Mouse (Mus musculus) left cerebral cortex, postnatal 36 days (tissue): ENCODE measurements around the gene Unc5cl. TPM values are rescaled to one million over a fixed set of nuclear protein-coding genes. Genes with fewer than 3 reads are reported as not detected.
A peak's percentile ranks its signal among the peaks of the same experiment; 100 is the strongest.
"Not testable (repeated sequence)": the region's sequence is repeated elsewhere in the genome, so short reads cannot be mapped to it uniquely, and the experiment has no call there.

ENCODE experiments used
- DNase-seq, 2 experiments: peaks; one replicate each; pipeline ENCODE4 v3.0.0; 2021 to 2022; ENCODE audit warnings: low spot score in 2 of 2, mixed read lengths in 1 of 2
- intact Hi-C: fragments of 180-260 bp; cut with DNase I; formaldehyde crosslinking; loops from one replicate; pipeline ENCODE4 v1.15.1; 2025
- total RNA-seq, 2 experiments: library from RNA; stranded (reverse); gene quantifications; 2 replicates each; pipeline ENCODE4 v1.2.3; 2021

The Unc5cl gene
- total RNA-seq, 2 experiments from 2014 or later: 0.34 to 0.59 TPM

GRCm38 (mm10) chr17:48457971-48458653 lies 3.4 kb downstream of the Unc5cl start:
- intact Hi-C loops: no loop called here
- no peak for DNase-seq

GRCm38 (mm10) chr17:48462096-48462495 lies 7.4 kb downstream of the Unc5cl start:
- no peak for DNase-seq
- intact Hi-C loops: loop anchor here (10.0 kb wide), 1 partner anchor 723 kb away; no protein-coding TSS in a partner anchor

GRCm38 (mm10) chr17:48463391-48463790 lies 8.7 kb downstream of the Unc5cl start:
- DNase-seq: no peak
- intact Hi-C loops: loop anchor here (10.0 kb wide), 1 partner anchor 721 kb away; no protein-coding TSS in a partner anchor

GRCm38 (mm10) chr17:48466769-48467394 lies 12.2 kb downstream of the Unc5cl start:
- intact Hi-C loops: loop anchor here (2.0 to 10.0 kb wide), 3 partner anchors 136 to 718 kb away; partner anchors contain the start of gene Lrfn2
- DNase-seq: no peak

GRCm38 (mm10) chr17:48467395-48468231 lies 12.9 kb downstream of the Unc5cl start:
- intact Hi-C loops: loop anchor here (2.0 to 10.0 kb wide), 3 partner anchors 135 to 717 kb away; partner anchors contain the start of gene Lrfn2

GRCm38 (mm10) chr17:48474282-48474681 lies 19.6 kb downstream of the Unc5cl start:
- DNase-seq, intact Hi-C loops: not testable (repeated sequence)

More at GRCm38 (mm10) chr17:48467395-48468231, 12.9 kb downstream of the Unc5cl start:
- DNase-seq: peak; percentile 83 to 87

- intact Hi-C loops: no loop called here
Observed at GRCm38 (mm10) chr17:48475444-48475843, 20.7 kb downstream of the Unc5cl start.

GRCm38 (mm10) chr17:48479952-48480351 lies 25.3 kb downstream of the Unc5cl start:
- intact Hi-C loops: no loop called here
- no peak for DNase-seq

More at GRCm38 (mm10) chr17:48475444-48475843, 20.7 kb downstream of the Unc5cl start:
- no peak for DNase-seq

GRCm38 (mm10) chr17:48483764-48484163 lies 29.1 kb downstream of the Unc5cl start:
- no peak for DNase-seq
- intact Hi-C loops: no loop called here

- DNase-seq: no peak
- intact Hi-C loops: no loop called here
Observed at GRCm38 (mm10) chr17:48484191-48484590, 29.5 kb downstream of the Unc5cl start.

GRCm38 (mm10) chr17:48489466-48489865 lies 34.8 kb downstream of the Unc5cl start:
- DNase-seq: no peak
- intact Hi-C loops: no loop called here

- no peak for DNase-seq
- intact Hi-C loops: no loop called here
Observed at GRCm38 (mm10) chr17:48492621-48493020, 37.9 kb downstream of the Unc5cl start.

GRCm38 (mm10) chr17:48493582-48493981 lies 38.9 kb downstream of the Unc5cl start:
- intact Hi-C loops: no loop called here
- no peak for DNase-seq

GRCm38 (mm10) chr17:48493986-48494385 lies 39.3 kb downstream of the Unc5cl start:
- intact Hi-C loops: no loop called here
- no peak for DNase-seq

- intact Hi-C loops: no loop called here
Observed at GRCm38 (mm10) chr17:48497986-48498385, 43.3 kb downstream of the Unc5cl start.

GRCm38 (mm10) chr17:48500846-48501445 lies 46.2 kb downstream of the Unc5cl start:
- intact Hi-C loops: no loop called here
- DNase-seq: no peak

More at GRCm38 (mm10) chr17:48497986-48498385, 43.3 kb downstream of the Unc5cl start:
- DNase-seq: no peak

GRCm38 (mm10) chr17:48505006-48505405 lies 50.3 kb downstream of the Unc5cl start:
- intact Hi-C loops: no loop called here
- DNase-seq: no peak

- DNase-seq: no peak
- intact Hi-C loops: no loop called here
Observed at GRCm38 (mm10) chr17:48506986-48507385, 52.3 kb downstream of the Unc5cl start.

GRCm38 (mm10) chr17:48509596-48509995 lies 54.9 kb downstream of the Unc5cl start:
- no peak for DNase-seq
- intact Hi-C loops: no loop called here
